Mouse (Mus musculus) ovary, adult 18-20 months (tissue): ENCODE measurements at regions not wholly inside any gene's neighbourhood (a gene's known extent, or its start where the extent isn't known, plus 50 kb on each side); places are given as distances from the start of the nearest gene placed in this dataset.
"Not testable (repeated sequence)": the region's sequence is repeated elsewhere in the genome, so short reads cannot be mapped to it uniquely, and the experiment has no call there.

Source experiments
- DNase-seq: peaks from one replicate; pipeline ENCODE4 v3.0.0; 2022; ENCODE audit warnings: low spot score, mixed read lengths

DNA sequence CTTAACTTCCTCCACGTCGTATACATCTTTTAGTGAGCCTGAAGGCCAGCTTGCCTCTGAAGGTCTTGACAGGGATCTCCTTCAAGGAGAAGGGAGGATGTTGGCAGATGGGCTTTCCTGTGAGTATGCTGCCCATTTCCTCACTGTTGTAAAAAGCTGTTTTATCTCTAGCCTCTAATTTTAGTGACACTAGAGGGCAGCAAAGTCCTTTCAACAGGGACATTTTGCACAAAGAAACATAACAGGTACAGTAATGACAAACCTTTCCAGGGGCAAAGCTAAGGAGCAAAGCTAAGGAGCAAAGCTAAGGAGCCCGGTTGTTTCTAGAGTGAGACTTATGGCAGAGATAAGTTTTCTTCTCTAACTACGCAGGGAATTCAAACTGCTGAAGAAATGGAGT, 59.0 kb upstream of the Kbtbd8 start:
- no peak for DNase-seq

DNA sequence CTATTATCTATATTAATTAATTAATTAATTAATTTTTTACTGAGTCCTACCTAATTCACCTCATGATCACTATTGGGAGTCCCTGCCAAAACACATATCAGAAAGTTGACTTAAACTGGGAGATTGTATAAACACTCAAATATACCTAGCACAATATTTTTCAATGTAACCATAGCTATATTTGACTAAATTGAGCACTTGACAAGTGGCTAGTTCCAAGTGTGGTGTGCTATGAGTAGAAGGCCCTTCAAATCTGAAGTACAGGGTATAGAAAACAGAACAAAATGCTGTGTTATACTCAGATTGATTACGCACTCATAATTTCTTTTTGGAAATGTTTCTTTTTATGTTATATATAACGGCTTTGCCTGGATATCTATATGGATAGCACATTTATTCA, 60.8 kb upstream of the Kbtbd8 start:
- no peak for DNase-seq

DNA sequence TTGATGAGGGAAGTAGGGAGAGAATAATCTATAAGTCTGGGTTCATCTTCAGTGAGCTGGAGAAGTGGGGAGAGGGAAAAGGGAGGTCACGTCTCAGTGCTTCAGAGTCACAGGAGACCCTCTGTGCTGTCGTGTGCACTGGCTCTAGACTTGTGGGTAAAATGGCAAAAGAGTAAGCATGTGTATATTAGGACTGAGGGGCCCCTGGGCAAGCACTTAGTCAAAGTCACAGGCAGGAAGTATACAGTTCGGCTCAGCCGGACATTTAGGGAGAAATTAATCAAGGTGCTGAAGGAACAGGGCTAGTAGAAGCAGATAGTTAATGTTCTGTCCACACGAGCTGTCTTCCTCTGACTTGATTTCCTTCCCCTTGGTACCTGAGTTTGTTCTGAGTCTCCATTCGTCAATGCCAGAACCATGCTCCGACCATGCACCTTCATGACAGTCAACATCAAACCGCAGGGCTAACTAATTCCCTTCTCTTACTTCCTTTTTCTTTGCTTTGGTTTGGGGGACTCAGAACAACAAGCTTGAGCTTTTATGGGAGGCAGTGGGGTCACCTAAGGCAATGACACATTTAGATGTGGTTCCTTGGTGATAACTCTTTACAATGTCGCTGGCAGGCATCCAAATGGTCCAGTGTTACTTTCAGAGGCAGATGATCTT, 63.2 kb upstream of the Kbtbd8 start:
- DNase-seq = no peak

DNA sequence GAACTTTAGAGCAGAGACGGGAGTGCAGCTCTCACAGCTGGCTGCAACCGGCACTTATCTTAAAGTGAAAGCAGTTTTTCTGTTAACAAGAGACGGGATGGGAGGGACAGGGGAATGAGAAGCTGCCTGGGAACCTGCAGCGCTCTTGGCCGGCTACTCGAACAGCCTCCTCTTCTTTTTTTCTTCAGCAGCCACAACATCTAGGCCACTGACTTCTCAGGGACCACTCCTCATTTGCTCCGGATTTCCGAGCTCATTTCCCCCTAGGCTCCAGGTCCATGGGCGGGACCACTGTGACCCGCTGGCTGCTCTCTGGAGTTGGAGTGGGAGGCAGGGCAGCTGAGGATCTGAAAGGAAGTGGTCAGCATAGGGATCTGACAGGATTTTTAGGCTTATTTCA, 75.7 kb upstream of the Kbtbd8 start:
- not testable (repeated sequence) for DNase-seq

DNA sequence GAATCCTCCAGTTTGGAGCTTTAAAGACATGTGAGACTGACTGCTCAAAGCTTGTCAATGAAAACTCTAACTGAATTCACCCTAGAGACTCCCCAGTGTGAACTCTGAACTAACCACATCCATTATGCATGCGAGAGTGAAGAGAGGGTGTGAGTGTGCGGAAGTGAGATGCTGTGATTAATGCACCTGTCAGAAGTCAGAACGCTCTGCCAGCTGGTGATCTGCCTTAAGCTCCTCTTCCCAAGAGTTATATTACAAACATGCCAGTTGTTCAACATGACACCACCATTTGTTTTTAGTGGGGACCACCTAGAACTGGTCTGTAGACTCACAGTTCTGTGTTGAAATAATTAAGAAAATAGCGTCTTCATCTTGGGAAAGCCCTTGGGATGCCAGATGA, 92.8 kb upstream of the Kbtbd8 start:
- no peak for DNase-seq

DNA sequence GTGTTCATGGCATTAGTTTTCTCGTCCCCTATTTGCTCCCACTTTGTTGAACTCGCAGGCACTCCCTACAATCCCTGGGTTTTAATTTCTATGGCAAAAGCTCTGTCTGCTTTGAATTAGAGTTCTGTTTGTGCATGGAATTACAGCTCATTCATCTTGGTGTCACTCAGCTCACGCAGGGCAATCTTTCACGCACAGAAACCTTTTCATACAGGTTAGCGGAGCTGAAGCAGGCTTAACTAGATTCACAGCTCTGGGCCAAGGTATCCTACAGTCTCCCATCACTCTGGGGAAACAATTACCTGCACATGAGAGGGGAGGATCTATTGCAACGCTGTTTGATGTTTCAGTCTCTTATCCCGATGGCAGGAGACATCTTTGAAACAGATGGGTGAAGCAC, 95.3 kb upstream of the Kbtbd8 start:
- no peak for DNase-seq

DNA sequence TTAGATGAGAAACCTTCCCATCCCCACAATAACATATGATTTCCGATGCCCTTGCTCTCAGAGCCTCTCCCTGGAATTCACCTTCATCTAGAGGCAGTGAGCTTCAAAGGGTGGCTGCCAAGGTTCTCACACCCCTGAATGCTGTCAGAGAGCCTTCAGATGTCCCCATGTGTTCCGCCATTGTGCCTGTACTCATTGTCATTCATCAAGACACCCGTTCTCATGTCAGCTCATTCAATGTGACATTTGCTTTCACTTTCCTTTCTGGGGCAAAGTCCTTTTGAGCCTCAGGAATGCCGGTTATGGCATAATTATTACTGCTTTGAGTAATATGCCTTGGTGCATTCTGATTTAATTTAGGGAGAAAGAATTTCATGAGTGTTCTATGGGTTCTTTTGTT, 99.1 kb upstream of the Kbtbd8 start:
- DNase-seq = no peak

DNA sequence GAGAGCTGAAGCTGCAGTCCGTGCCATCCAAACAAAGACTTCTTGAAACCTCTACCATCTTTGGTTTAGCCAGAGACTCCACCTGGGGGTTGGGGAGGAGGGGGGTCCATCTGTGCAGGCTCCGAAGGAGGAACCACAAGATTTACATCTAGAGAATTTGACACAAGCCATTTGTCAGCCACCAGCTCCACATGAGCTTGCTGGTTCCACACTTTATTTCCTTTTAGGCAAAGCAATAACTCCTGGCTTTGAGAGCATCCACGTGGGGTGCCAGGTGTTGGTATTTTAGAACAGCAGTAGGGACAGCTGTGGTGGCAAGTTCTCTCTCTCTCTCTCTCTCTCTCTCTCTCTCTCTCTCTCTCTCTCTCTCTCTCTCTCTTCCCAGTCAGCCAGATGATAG, 99.6 kb upstream of the Kbtbd8 start:
- DNase-seq = no peak

DNA sequence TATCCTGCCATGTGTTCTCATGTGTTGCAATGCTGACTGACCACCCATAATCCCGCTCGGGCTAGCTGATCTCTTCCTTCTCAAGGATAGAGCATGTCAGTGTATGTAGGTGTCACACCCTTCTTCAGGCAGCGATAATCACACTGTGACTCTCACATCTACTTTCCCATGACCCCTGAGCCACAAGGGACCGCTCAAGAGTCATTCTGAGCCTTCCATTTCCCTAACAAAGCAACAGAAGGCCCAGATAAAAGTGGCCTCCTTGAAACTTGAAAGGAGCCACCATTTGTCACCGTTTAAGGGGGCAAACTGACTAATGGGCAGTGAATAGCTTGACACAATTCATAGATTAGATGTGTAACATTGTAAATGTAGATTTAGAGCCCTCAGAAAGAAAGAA, 103.9 kb upstream of the Kbtbd8 start:
- DNase-seq = no peak

DNA sequence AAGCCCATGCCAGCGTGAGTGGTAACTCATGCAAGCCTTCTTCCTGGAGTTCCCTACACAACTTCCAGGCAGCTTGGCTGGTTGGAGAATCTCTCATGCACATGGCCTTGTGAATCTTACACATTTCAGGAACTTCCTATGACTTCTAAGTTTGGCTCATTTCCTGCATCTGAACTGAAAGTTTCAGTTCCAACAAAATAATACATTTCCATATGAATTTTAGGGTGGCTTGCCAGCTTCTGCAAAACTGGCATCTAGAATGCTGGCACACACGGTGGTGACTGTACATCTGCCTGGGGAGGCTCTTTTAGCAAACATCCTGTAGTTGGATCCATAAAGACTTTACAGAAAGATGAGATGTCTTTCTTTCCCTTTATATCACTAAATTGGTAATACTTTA, 110.6 kb upstream of the Kbtbd8 start:
- DNase-seq = no peak

DNA sequence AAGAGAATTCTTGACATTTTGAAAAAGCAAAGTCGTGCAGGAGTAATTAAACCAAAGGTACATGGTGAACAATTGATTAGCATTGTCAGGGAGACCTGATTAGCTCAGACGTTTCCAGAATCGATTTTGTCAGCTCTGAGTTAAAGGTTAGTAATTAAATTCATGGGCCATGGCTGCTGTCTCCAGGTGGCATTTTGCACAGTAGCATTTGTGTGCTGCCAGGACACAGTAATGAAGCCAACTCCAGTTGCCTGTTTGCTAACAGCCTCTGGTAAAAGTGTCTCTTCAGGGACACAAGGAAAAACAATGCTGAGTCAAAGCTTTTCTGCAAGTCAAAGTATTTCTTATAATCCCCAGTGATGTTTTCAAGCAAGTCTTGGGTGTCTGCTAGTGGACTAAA, 113.3 kb upstream of the Kbtbd8 start:
- DNase-seq = no peak

DNA sequence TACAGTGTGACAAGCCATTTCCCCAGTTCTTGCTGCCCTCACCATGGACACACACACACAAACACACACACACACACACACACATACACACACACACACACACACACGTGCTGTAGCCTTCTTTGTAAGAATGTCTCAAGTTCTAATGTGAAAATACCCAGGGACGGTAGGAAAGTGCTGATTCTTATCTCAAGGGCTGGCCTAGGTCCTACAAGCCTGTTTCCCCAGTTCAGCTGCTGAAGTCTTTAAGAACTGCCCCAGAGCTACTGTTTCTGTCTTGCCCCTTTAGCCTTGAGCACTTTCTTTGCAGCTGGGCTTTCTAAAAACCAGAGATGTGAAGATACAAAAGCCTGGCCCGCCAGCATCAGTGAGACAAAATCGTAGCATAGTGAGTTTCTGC, 117.5 kb upstream of the Kbtbd8 start:
- no peak for DNase-seq

DNA sequence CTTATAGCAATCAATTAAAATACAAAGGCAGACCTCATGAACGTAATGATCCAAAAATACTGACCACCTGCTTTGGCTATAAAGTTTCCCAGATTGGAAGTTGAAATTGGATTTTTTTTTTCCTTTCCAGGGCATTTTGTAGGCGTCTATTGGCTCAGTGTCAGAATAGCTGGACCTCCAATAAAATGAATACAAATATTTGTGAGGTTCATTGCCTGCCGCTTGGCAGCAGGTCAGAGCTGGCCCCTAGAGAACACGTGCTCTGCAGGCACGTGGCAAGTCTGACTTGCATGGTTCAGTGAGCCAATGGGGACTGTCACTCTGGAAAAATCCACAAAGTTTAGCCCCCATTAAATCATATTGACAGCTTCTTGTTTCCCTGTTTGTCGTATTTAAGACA, 118.0 kb upstream of the Kbtbd8 start:
- no peak for DNase-seq

DNA sequence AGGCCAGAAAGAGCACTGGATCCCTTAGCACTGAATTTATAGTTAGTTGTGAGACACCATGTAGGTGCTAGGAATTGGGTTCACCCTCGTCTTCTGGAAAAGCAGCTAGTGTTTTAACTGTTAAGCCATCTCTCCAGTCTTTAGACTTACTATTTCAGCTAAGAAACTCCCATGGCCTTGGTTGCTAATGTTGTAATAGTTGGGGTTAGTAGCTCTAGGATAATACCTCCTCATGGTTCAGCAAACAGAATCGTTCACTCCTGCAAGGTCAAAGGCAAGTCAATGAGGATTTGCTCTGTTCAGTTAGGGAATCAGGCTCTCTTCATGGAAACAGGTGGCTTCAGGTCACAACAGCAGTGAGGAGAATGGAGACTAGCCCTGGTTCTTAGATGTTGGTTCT, 118.7 kb upstream of the Kbtbd8 start:
- DNase-seq = no peak

DNA sequence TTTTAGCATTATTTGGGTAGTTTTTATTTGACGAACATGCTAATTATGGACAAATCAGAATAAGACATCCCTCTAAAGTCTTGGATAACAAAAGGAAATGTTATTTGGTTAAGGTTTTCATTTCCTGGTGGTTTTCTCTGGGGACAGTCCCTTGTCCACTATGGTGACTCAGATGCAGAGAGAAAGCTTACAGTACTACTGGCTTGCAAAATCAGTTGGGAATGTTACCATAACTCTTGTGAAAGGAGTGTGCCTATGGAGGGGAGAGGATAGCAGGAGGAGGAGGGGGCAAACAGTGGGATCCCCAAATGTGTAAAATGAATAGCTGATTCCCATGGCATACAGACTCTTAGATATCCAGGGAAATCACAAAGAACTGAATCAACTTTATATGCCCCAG, 122.7 kb upstream of the Kbtbd8 start:
- DNase-seq = no peak

DNA sequence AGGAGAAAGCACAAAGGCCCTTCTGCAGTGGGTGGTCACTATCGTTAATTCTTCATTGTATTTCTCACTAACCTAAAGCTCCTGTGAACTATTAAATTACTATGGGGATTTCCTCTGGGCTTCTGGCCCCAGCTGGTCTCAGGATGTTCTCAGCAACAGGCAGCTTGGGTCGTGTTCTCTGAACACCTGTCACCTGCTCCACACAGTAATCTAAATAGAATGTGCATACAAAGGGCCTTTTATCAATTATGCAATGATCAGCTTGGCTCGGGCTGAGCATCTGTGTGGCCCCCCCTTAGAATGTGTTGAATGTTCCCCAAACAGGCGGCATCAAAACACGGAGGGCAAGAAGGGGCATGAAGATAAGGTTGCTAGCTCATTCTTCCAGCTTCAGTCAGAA, 129.6 kb upstream of the Kbtbd8 start:
- DNase-seq = no peak

DNA sequence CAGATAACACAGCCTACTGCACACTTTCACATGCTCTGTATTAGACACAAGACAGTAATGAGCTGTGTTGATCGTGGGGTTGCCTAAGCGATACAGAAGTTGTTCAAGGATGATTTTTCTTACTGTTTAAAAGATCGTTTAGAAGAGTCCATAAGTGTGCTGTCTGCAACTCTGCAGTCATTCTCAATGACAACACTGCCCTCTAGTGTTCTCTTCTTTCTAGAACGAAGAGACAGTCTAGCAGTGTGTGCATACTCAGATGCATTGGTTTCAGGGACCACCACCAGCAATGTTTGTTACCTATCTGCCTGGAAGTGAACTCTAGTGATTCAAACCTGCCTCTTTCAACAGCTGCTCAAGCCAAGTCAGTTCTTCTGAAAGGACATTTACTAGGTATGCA, 130.7 kb upstream of the Kbtbd8 start:
- no peak for DNase-seq

DNA sequence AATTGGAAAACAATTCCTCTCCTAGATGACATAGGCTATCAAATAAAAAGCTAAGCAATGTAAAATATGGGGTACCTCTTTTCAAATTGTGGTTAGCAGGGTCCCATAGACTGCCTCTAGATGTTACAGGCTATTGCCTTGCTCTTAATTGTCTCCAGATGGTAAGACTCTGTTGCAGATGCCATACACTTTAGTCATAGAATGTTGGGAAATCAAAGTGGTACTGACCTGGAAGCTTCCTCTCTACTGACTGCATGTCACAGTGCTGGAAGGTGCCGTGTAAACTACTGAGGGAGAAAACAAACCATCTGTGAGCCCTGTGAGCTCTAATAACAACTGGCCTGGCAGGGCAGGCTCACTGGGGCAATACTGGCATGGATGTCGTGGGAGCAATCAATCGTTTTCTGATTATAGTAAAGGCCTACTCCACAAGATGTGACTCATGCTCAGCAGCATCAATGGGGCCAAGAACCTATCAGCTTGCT, 132.6 kb upstream of the Kbtbd8 start:
- no peak for DNase-seq

DNA sequence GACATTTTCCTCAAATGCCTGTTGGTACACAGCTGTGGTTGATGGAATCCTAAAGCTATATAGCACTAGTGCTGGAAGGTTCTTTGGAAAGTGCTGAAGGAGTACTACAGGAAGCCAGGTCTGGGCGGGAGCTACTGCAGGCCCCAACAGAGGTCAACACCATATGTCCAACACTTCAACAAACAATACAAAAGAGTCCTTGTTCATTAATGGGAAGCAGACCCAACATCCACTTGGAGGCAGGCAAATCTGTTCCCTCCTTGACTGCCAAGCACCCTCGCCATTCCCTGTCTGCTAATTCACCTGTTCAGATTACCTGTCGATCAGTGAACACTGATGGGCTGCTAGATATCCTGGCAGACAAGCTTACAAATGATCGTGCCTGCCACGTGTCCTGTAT, 148.4 kb upstream of the Kbtbd8 start:
- no peak for DNase-seq

DNA sequence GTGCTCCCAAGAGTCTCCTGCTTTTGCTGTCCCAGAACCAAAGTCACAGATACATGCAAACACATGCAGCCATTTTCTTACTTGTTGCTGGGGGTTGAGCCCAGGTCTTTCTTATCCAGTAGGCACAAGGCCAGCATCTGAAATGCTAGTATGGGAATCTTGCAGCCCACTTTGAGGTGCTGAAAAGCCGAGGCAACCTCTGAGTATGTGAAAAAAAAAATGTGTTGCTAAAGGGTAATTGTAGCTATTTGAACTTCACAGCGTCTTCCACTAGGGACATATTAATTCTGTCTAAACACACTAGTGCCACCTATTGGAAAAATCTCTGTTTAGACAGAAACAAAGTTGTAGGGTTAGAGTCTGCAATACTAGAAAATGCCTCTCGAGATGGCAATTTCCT, 150.1 kb upstream of the Kbtbd8 start:
- no peak for DNase-seq

DNA sequence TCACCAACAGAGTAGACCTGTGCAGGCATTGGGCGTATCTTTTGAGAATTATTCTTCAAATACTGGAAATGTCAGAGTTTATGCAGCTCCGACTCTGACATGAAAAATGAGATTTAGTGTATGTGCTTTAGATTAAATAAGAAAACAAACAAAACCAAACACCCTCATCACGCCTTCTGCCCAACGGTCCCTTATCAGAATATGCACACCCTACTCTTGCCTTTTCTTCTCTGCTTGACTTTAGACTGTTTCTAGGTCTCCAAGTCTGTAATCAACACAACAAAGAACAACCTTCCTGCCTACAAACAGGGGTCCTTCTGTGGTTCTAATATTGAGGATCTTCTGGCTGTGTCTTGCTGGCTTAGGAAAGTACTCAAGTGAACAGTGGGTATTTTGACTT, 153.8 kb upstream of the Kbtbd8 start:
- DNase-seq = no peak

DNA sequence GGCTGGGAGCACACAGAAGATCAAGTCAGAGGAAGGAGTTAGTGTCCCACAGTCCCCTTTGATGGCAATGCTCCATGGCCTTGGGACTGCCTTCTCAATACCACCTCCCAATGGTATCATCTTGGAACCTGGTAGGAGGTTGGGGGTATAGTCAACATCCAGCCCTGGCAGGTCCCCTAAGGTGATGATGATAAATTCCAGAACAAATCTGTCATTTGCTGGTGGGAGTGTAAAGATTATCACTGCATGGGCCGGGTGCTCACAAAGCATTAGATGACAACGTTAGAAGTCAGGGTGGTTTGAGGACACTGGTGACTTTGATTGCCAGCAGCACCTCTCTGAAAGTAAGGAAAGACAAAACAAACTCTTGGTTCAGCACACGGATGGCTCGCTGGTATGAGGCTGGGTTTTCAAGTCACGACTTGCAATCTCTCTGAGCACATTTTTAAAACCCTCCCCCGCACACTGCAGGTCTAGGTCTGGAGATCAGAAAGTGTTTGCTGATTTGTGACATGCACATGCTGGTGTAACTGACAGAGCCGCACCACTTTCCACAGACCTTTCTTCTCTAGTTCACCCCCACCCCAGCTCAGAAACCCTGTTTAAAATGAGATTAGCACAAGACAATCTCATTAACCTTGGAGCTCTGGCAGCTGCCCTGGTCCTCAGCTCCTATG, 154.5 kb upstream of the Kbtbd8 start:
- DNase-seq = peak; percentile 8

DNA sequence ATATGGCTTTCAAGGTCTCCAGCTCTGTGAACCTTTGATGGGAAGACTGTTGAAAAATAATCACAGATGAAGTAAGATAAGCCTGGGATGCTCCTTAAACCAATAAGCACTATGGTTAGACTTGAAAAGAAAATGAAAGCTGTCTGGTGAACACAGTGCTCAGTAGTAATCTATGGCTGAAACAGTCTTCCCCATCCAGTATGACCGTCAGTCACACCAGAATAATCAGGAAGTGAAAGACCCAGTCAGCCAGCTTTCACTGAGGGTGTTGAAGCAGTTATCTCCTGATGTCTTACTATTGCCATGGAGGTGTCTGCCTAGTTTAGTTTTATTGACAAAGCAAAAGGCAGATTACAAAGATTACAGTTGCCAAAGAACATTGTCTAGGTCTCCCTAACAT, 155.2 kb upstream of the Kbtbd8 start:
- no peak for DNase-seq

DNA sequence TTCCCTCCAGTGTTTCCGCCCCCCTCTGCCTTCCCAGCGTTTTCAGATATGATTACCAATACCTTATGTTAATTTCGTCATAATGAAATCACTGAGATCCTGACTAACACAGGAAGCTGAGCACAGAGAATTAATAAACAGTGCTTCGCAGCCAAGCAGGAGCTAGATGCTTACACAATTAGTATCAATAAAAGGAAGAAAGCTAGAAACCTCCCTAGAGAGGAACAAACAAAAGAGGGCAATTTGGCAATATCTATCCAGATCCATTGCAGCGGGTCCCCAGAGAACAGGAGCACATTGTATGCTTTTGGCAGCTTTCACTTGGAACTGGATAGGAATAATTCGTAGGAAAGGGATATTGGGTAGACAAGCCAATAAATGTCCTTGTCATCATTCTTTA, 159.1 kb upstream of the Kbtbd8 start:
- no peak for DNase-seq
